Mouse (Mus musculus): Measurements from ENCODE around the gene Tapbp. TPM values are rescaled to one million over a fixed set of nuclear protein-coding genes. Genes with fewer than 3 reads are reported as not detected.
"Not testable (repeated sequence)": the region's sequence is repeated elsewhere in the genome, so short reads cannot be mapped to it uniquely, and the experiment has no call there.

Tapbp gene
- polyA plus RNA-seq, 1 experiment, result 50.6 TPM

DNA sequence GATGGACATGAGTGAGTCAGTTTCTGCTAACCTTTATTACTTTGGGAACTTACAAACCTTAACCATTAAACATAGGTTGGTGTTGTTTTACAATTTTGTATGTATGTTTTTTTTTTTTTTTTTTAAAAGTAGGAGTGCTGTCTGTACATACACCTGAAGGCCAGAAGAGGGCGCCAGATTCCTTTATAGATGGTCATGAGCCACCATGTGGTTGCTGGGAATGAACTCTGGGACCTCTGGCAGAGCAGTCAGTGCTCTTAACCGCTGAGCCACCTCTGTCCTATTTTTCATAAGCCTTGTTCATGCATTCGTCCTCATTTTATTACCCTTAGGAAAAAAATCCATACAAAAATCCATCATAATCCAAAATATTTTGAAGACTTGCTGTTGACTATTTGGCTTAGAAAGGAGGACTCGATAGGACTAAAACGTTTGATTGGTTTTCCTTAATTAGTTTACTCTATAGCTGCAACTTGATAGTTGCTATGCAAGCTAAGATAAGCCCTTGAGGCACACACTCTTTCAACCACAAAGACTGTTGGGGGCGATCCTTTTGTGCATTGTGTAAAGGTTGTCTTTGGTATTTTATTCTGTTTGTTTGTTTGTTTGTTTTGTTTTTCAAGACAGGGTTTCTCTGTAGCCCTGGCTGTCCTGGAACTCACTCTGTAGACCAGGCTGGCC lies 18.4 kb upstream of the Tapbp start:
- Histone ChIP-seq H3K36me3 (ENCODE audit: control insufficient read depth, insufficient read depth) (no peaks in the 10 kb centered on the region), H3K79me2 (ENCODE audit: control insufficient read depth, insufficient read depth) (no peaks in the 10 kb centered on the region), H3K4me3 (no peak overlapping the region), H3ac (ENCODE audit: control insufficient read depth, insufficient read length) (no peak overlapping the region), H3K4me2 (ENCODE audit: low read depth) (no peak overlapping the region), H3K27me3 (ENCODE audit: control insufficient read depth, insufficient read depth, insufficient read length) (no peaks in the 10 kb centered on the region)
- TF ChIP-seq SRF (IDR thresholded peaks at IDR 0.05; ENCODE audit: control insufficient read depth, insufficient read length, low read depth), result no peak
- no peak for TF ChIP-seq CEBPB (IDR thresholded peaks at IDR 0.05; ENCODE audit: insufficient read depth, poor library complexity, severe bottlenecking)
- TF ChIP-seq MYOD1 (IDR thresholded peaks at IDR 0.05; ENCODE audit: control insufficient read depth in 1 of 3, insufficient read length in 2 of 3, low read depth in 2 of 3), result no peak
- TF ChIP-seq REST (IDR thresholded peaks at IDR 0.05; ENCODE audit: insufficient read depth, insufficient read length), result no peak
- TF ChIP-seq MYOG (IDR thresholded peaks at IDR 0.05; ENCODE audit: control insufficient read depth in 1 of 3, insufficient read depth in 1 of 3, insufficient read length in 2 of 3, low read depth in 2 of 3), result no peak
- TF ChIP-seq POLR2AphosphoS2 (IDR thresholded peaks at IDR 0.05; ENCODE audit: insufficient read length, low read depth), result no peak
- TF ChIP-seq MAX (IDR thresholded peaks at IDR 0.05; ENCODE audit: low read depth), result no peak

DNA sequence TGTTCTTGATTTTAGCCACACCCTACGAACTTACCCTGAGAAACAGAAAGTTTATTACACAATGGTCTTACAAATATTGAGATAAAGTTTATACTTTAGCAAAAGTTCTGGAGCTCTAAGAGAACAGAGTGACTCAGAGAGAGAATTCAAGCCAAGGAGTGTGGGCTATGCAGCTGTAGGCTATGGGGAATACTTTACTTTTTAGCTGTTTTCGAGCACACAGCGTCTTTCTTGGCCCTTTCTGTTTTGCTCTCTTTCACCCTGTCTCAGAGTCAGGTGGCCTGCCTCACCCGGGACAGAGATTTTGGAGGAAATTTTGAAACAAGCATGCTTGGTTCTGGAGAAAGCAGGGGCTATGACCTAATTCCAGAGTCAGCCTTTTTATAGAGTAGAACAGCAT lies 17.5 kb upstream of the Tapbp start:
- not testable (repeated sequence) for H3K27me3 ChIP-seq (ENCODE audit: control insufficient read depth, insufficient read depth, insufficient read length); H3ac ChIP-seq (ENCODE audit: control insufficient read depth, insufficient read length); H3K4me3 ChIP-seq; H3K36me3 ChIP-seq (ENCODE audit: control insufficient read depth, insufficient read depth); H3K79me2 ChIP-seq (ENCODE audit: control insufficient read depth, insufficient read depth); H3K4me2 ChIP-seq (ENCODE audit: low read depth)

GRCm38 (mm10) chr17:33899642-33900041 lies 16.1 kb upstream of the Tapbp start:
- Histone ChIP-seq H3K4me3 (no peak overlapping the region), H3ac (ENCODE audit: control insufficient read depth, insufficient read length) (no peak overlapping the region), H3K27me3 (ENCODE audit: control insufficient read depth, insufficient read depth, insufficient read length) (no peaks in the 10 kb centered on the region), H3K36me3 (ENCODE audit: control insufficient read depth, insufficient read depth) (no peaks in the 10 kb centered on the region), H3K4me2 (ENCODE audit: low read depth) (no peak overlapping the region), H3K79me2 (ENCODE audit: control insufficient read depth, insufficient read depth) (no peaks in the 10 kb centered on the region)
- TF ChIP-seq CEBPB (IDR thresholded peaks at IDR 0.05; ENCODE audit: insufficient read depth, poor library complexity, severe bottlenecking) (no peak), USF1 (IDR thresholded peaks at IDR 0.05; ENCODE audit: low read depth) (no peak), MAX (IDR thresholded peaks at IDR 0.05; ENCODE audit: low read depth) (no peak), MYOD1 (IDR thresholded peaks at IDR 0.05; ENCODE audit: control insufficient read depth in 1 of 3, insufficient read length in 2 of 3, low read depth in 2 of 3) (no peak), TCF3 (IDR thresholded peaks at IDR 0.05; ENCODE audit: insufficient read length, low read depth) (no peak), TCF12 (IDR thresholded peaks at IDR 0.05; ENCODE audit: insufficient read depth, poor library complexity, severe bottlenecking) (no peak), REST (IDR thresholded peaks at IDR 0.05; ENCODE audit: insufficient read depth, insufficient read length) (no peak), POLR2AphosphoS2 (IDR thresholded peaks at IDR 0.05; ENCODE audit: insufficient read length, low read depth) (no peak), POLR2A (IDR thresholded peaks at IDR 0.05; ENCODE audit: insufficient read length, low read depth) (no peak), E2F4 (IDR thresholded peaks at IDR 0.05; ENCODE audit: insufficient read depth) (no peak)

- Histone ChIP-seq H3K4me2 (ENCODE audit: low read depth) (no peak overlapping the region), H3K36me3 (ENCODE audit: control insufficient read depth, insufficient read depth) (no peaks in the 10 kb centered on the region), H3K27me3 (ENCODE audit: control insufficient read depth, insufficient read depth, insufficient read length) (no peaks in the 10 kb centered on the region), H3ac (ENCODE audit: control insufficient read depth, insufficient read length) (no peak overlapping the region), H3K4me3 (no peak overlapping the region), H3K79me2 (ENCODE audit: control insufficient read depth, insufficient read depth) (no peaks in the 10 kb centered on the region)
- TF ChIP-seq MAX (IDR thresholded peaks at IDR 0.05; ENCODE audit: low read depth), result no peak
- no peak for TF ChIP-seq TCF3 (IDR thresholded peaks at IDR 0.05; ENCODE audit: insufficient read length, low read depth)
- TF ChIP-seq REST (IDR thresholded peaks at IDR 0.05; ENCODE audit: insufficient read depth, insufficient read length), result no peak
- no peak for TF ChIP-seq POLR2A (IDR thresholded peaks at IDR 0.05; ENCODE audit: insufficient read length, low read depth)
- no peak for TF ChIP-seq MYOG (IDR thresholded peaks at IDR 0.05; ENCODE audit: control insufficient read depth in 1 of 3, insufficient read depth in 1 of 3, insufficient read length in 2 of 3, low read depth in 2 of 3)
- TF ChIP-seq SRF (IDR thresholded peaks at IDR 0.05; ENCODE audit: control insufficient read depth, insufficient read length, low read depth), result no peak
- no peak for TF ChIP-seq CEBPB (IDR thresholded peaks at IDR 0.05; ENCODE audit: insufficient read depth, poor library complexity, severe bottlenecking)
- no peak for TF ChIP-seq MYOD1 (IDR thresholded peaks at IDR 0.05; ENCODE audit: control insufficient read depth in 1 of 3, insufficient read length in 2 of 3, low read depth in 2 of 3)
Measured at GRCm38 (mm10) chr17:33900281-33900988, 15.3 kb upstream of the Tapbp start.

- TF ChIP-seq MYOD1 (IDR thresholded peaks at IDR 0.05; ENCODE audit: control insufficient read depth in 1 of 3, insufficient read length in 2 of 3, low read depth in 2 of 3) (no peak), TCF3 (IDR thresholded peaks at IDR 0.05; ENCODE audit: insufficient read length, low read depth) (no peak), E2F4 (IDR thresholded peaks at IDR 0.05; ENCODE audit: insufficient read depth) (no peak), REST (IDR thresholded peaks at IDR 0.05; ENCODE audit: insufficient read depth, insufficient read length) (no peak), POLR2A (IDR thresholded peaks at IDR 0.05; ENCODE audit: insufficient read length, low read depth) (no peak), MAX (IDR thresholded peaks at IDR 0.05; ENCODE audit: low read depth) (no peak), USF1 (IDR thresholded peaks at IDR 0.05; ENCODE audit: low read depth) (no peak), POLR2AphosphoS2 (IDR thresholded peaks at IDR 0.05; ENCODE audit: insufficient read length, low read depth) (no peak), TCF12 (IDR thresholded peaks at IDR 0.05; ENCODE audit: insufficient read depth, poor library complexity, severe bottlenecking) (no peak), MYOG (IDR thresholded peaks at IDR 0.05; ENCODE audit: control insufficient read depth in 1 of 3, insufficient read depth in 1 of 3, insufficient read length in 2 of 3, low read depth in 2 of 3) (no peak), SRF (IDR thresholded peaks at IDR 0.05; ENCODE audit: control insufficient read depth, insufficient read length, low read depth) (no peak), CEBPB (IDR thresholded peaks at IDR 0.05; ENCODE audit: insufficient read depth, poor library complexity, severe bottlenecking) (no peak)
- H3ac ChIP-seq (ENCODE audit: control insufficient read depth, insufficient read length), result no peak overlapping the region
Measured at GRCm38 (mm10) chr17:33900989-33901314, 14.7 kb upstream of the Tapbp start.

More at GRCm38 (mm10) chr17:33900989-33901314, 14.7 kb upstream of the Tapbp start:
- H3K27me3 ChIP-seq (ENCODE audit: control insufficient read depth, insufficient read depth, insufficient read length), result no peaks in the 10 kb centered on the region
- H3K79me2 ChIP-seq (ENCODE audit: control insufficient read depth, insufficient read depth), result no peaks in the 10 kb centered on the region
- no peak overlapping the region for H3K4me3 ChIP-seq
- no peaks in the 10 kb centered on the region for H3K36me3 ChIP-seq (ENCODE audit: control insufficient read depth, insufficient read depth)
- no peak overlapping the region for H3K4me2 ChIP-seq (ENCODE audit: low read depth)
